Mouse (Mus musculus): ENCODE measurements around the gene Angpt4.

The Angpt4 gene

DNA sequence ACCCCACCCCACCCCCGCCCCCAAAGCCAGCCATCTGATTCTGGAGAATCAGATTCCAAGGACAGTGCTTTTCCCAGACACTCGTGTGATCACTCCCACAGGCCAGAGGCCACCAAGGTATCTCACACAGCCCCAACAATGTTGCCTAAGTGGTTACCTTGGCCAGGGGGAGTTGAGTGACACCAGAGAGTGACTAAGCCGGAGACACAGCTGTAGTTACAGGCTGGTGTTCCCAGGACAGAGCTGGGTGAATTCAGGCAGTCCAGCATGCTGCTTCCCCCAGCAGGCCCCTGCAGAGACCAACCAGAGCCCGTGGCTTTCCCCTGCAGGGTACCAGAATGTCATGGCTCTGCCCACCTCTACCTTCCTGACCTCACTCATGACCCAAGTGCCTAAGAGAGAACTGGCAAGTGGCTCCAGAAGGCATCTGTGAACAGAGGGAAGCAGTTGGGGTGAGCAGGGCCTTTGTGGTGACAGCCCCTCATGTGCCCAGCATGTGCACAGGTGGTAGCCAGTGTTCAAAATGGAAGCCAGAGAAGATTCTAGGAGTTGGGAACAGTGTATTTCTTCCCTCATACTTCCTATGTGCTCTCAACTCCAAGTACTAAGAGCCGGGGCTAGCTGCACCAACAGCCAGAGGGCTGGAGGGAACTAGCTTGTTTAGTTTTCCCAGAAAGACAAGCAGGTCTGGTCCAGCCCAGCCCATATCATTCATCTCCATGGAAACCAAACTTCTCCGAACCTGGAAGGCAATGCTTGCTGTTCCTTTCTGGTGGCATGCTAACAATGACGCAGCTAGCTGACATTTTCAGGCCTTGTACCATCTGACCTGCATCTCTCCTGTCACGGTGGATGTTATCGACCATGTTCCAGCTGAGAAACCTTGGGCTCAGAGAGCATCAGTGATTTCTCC, 50.5 kb downstream of the Angpt4 start:
- DNase-seq (ENCODE audit: low spot score): no peak

DNA sequence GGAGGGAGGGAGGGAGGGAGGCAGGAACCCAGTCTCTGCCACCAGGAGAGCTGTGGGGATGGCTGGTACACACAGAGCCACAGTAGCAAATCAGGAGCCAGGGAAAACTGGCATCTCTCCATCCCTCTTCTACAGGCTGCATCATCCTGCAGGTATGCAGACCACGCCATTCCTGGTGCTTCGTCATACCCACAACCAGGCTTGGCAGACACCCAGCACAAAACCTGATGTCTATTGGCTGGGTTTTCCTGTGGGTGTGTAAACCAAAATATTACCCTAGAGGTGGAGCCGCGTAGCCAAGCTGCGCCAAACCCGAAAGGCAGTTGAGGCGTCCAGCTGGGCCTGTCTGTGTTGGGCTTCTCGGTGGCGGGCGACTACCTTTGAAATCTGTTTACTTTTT, 51.5 kb downstream of the Angpt4 start:
- DNase-seq (ENCODE audit: low spot score): peak; percentile 39

- no peak for DNase-seq (ENCODE audit: low spot score)
Measured at GRCm38 (mm10) chr2:151963319-151963718, 52.3 kb downstream of the Angpt4 start.

- DNase-seq (ENCODE audit: low spot score): no peak
Measured at GRCm38 (mm10) chr2:151964052-151964451, 53.0 kb downstream of the Angpt4 start.

DNA sequence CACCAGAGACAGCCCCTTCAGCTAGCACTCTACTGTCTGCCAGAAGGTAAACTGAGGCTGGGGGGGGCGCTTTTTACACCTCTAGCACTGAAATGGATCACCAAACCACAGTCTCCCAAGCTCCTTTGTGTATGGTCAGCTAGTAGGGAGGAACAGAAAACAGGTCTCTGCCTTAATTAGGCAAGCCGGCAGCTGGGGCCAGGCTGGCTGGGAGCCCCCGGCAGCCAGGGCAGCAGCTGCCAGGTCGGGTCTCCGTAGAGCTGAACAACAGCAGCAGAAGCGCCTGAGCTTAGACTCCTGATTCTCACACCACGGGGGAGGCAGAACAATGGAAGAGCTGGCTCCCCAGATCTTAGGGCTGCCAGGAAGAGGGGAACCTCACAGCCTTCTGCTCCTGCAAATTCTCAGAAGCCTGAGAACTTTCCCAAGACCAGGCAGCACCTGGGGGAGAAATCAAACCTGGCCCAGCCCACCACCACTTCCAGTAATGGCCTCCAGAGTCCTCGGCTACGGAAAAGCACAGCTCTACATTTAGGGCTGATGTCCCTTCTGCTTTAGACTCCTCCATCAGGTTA, 56.3 kb downstream of the Angpt4 start:
- no peak for DNase-seq (ENCODE audit: low spot score)

- no peak for DNase-seq (ENCODE audit: low spot score)
Measured at GRCm38 (mm10) chr2:151967792-151968191, 56.8 kb downstream of the Angpt4 start.

DNA sequence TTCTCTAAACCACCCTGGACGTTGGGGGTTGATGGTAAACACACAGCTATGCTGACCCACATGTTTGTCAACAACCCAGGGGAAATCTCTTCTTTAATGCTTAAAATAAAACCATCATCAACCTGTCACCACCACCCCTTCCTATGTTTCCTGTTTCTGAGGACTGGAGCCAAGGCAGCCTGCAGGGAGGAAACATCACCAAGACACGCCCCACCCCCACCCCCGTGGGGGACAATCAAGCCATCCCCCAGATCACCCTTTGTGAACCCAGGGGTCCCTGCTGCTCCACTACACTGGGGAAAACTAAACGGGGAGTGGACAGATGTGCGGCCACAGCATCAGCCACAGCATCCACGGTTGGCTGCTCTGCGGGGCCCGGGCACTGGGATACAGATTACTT, 57.4 kb downstream of the Angpt4 start:
- no peak for DNase-seq (ENCODE audit: low spot score)

DNA sequence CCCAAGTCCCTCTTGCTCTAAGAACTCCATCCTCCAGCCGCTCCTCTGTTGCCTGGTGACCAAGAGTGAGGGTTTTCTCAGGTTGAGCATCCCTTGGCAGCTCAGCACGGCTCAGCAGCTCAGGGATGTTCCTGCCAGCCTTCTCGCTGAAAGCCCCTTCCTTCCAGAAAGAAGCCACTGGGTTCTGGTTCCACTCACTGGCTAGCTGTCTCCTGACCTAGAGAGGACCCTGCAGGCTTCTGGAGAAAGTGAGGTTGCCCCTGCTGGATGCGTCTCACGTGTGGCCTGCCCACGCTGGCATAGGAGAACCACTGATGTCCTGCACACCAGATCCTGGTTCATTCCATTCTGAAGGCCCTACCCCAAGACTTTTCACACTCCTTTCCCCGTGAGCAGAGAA, 58.0 kb downstream of the Angpt4 start:
- no peak for DNase-seq (ENCODE audit: low spot score)

DNA sequence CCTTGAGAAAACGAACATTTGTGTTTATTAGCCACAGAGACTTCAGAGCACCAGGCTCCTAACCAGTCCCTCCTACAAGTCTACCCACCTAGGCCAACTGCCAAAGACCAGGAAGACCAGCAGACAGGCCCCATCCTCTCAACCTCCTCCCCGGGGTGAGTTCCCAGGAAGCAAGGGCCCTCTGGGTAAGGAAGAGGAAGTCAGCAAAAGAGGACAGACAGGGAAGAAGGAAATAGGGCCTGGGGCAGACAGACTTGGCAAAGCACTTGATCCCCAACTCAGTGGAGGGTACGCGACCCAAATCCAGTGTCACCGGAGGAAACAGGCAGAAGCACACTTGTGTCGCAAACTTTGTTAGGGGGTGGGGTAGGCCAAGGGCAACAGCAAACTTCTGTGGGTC, 58.4 kb downstream of the Angpt4 start:
- DNase-seq (ENCODE audit: low spot score): no peak

DNA sequence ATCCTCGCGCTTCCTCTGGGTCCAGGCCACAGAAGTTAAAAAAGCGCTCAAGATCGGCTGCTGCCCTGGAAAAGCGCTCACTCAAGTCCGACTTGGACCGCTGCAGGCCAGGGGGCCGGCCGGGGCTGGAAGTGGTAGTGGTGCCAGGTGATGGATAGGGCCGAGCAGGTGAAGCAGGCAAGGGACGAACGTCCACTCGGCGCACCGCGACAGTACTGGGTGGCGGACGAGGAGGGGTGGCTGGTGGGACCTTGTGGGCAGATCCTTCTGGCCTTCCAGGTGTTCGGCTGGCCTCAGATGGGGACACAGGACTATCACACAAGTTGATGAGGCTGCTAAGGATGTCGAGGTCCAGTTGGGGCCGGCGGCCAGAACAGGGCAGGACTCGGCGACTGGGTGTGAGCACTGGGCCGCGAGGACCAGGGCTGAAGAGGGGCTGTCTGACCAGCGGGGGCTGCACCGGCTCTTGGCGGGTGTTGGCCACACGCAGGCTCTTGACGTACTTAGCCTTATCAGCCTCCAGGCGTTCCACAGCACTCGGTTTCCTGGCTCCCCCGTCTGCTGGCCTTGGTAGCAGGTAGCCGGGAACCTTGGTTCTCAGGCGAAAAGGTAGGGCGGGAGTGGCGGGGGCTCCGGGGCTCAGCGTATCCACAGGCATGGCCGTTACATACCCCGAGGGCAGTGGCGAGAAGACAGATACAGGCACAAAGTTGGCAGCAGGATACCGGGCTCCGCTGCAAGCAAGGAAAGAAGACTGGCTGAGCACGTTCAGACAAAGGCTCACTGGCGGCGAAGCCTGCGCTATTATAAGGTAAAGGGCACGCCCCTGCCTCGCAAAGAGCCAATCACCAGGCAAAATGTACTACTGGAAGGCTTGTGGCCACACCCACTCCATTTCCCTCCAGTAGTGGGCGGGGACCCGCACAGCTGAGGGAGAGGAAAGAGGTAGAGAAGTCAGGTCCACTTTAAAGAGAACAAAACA, 59.5 kb downstream of the Angpt4 start:
- peak; percentile 84 for DNase-seq (ENCODE audit: low spot score)

DNA sequence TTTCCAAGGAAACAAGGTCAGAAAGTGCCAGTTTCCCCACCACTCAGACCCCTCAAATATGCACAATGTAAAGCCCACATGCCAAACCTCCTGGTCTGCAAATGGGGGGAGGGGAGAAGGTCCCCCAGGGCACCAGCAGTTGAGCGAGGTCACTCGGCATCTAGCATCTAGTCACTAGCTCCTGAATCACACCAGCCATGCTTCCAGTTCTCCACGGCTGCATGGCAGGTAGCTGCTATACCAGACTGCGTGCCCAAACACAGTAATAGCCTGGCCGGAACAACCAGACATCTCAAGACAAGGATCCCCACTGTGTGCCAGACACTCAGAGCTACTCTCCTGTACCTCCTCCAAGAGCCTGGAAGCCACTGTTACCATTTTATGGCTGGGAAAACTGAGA, 60.7 kb downstream of the Angpt4 start:
- DNase-seq (ENCODE audit: low spot score): no peak

GRCm38 (mm10) chr2:151972880-151973594, 62.0 kb downstream of the Angpt4 start:
- DNase-seq (ENCODE audit: low spot score): no peak

GRCm38 (mm10) chr2:151973595-151974562, 62.9 kb downstream of the Angpt4 start:
- no peak for DNase-seq (ENCODE audit: low spot score)

DNA sequence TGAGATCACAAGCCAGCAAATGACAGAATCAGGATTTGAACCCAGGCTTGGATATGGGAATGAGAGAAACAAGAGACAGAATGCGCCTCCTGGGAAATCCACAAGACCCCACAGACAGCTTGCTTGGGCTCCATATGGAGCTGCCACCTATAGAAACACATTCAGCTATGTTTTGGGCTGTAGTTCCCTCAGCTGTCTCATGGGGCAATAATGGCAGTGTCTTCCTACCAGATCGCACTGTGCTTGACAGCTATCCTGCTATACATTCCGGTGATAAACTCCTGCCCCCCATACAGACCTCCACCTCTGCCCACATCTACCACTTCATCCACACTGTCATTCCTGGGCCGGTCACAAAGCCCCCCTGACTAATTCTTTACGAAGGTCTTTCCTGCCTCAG, 64.3 kb downstream of the Angpt4 start:
- DNase-seq (ENCODE audit: low spot score): no peak

- no peak for DNase-seq (ENCODE audit: low spot score)
Measured at GRCm38 (mm10) chr2:151976067-151976466, 65.1 kb downstream of the Angpt4 start.

DNA sequence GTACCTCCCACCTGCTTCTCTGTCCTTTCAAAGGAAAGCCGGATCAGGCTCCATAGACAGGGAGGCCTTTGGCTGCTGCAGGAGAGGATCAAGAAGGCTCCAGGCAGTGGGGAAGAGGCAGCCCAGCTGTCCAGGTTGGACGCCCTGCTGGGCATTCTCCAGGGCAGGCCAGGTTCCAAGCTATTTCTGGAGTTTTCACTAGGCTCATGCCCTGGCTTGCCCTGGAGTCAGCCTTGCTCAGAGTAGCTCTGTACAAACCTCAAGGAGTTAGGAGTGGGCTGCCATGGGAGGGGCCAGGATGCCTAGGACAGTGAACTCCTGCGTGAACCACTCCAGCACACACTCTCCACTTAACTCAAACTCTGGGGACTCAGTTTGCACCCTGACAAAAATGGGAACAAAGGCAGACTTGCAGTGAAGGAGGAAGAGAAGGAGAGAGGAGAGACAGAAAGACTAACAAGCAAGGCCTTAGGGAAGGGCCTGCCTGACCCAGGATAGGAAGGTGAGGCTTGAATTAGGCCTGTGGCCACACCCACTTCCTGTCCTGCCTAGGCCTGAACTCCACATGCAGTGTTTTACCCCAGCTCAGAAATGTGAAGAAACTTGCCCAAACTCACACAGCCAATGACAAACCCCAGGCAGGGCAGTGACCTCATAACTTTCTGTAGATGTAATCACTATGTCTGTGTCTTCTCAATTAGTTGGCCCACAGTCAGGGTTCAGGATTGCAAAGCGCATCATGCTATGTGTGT, 66.9 kb downstream of the Angpt4 start:
- DNase-seq (ENCODE audit: low spot score): no peak

- no peak for DNase-seq (ENCODE audit: low spot score)
Measured at GRCm38 (mm10) chr2:151978494-151978893, 67.5 kb downstream of the Angpt4 start.

DNA sequence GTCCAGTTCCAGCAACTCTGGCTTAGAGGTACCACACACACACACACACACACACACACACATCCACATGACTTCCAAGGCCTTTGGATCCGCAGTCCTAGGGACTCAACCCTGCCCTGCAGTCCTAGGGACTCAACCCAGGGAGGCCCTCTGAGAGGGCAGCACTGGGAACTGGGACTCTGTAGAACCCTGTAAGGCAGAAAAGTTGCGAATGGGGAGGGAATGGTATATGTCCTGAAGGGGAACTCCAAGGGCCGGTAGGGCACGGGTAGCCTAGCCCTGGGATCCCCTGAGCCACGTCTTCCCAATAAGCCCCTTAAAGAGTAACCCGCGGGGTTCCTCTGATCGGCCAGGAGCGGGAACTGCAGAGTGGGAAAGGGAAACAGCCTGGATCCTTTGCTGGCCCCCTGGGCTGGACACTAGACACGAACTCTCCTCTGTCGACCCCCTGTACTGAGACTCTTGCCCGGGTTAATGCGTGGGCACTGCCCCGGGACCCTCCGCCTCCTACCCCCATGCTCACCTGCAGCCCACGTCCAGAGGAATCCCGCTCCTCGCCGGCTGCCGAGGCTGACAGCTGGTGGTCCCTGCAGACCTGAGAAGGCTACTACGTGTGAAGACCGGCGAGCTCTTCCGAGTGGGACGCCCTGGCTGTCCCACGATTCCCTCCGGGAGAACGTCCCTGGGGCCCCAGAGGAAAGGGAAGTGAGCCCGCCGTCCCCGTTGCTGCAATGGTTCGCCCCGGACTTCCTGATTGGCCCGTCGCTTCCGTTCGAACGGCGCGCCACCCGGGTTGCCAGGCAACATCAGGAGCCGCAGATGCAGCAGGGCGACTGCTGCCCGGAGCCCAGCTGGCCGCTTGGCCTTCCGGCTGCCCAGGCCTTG, 68.7 kb downstream of the Angpt4 start, which contains the start of gene Fam110a:
Fam110a (minus strand) TSS at position 750 of the 885 bp plus-strand sequence.
- DNase-seq (ENCODE audit: low spot score): peak; percentile 87

- DNase-seq (ENCODE audit: low spot score): no peak
Measured at GRCm38 (mm10) chr2:151980355-151980693, 69.3 kb downstream of the Angpt4 start.
